In genomic region chr16:90964302-90964701, GRCm38 (mm10) we compare ENCODE assay signal across 21 mouse cellular contexts. TPM values are rescaled to one million over a fixed set of nuclear protein-coding genes. Genes with fewer than 3 reads are reported as not detected.
DNase-seq lines count a peak whose midpoint lies in the region; ATAC-seq and TF ChIP-seq lines count a peak whose summit lies in the region.
"Had no signal": no experiment of that assay in that cellular context is flagged by ENCODE, and none has a peak within 500 bp of the region (broad histone marks: within the 10 kb centered on the region; RNA-seq: fewer than 3 reads in every experiment).

No protein-coding gene starts in this region.

- peak; percentile 36 to 59 for DNase-seq in spleen, postnatal 10 days (ENCODE audit: low spot score in 2 of 2)
- DNase-seq in spleen, postnatal 14 days (ENCODE audit: low spot score in 2 of 2) = no peak
- peak; percentile 81 to 87 (median 81) for DNase-seq in liver, embryonic 14.5 days (ENCODE audit: low read depth in 3 of 3, low spot score in 3 of 3)
- no peak for DNase-seq in hindbrain, embryonic 14.5 days (ENCODE audit: low spot score)
- DNase-seq: adrenal gland, adult 2 months; cerebellum, adult 2 months; kidney, adult 11 months; kidney, postnatal 10 days; lung, adult 18-20 months; lung, postnatal 36 days; right cerebral cortex, postnatal 14 days; thymus, postnatal 25 days had no signal

- ATAC-seq in common myeloid progenitor, adult 5-6 weeks (replicated peaks; ENCODE audit: low read depth, poor library complexity, severe bottlenecking) = peak; percentile 63; the same call in 1 of the 2 replicates
- ATAC-seq in liver, embryonic 14.5 days (ENCODE audit: insufficient read depth) = peak; percentile 99
- peak; percentile 94; the same call in 1 of the 2 replicates for ATAC-seq in stomach, embryonic 15.5 days (ENCODE audit: insufficient read depth, low FRiP score, low read depth)
- no peak for ATAC-seq in forebrain, embryonic 15.5 days (replicated peaks)
- ATAC-seq in hindbrain, embryonic 16.5 days = no peak
- no peak for ATAC-seq in hindbrain, embryonic 14.5 days (ENCODE audit: low FRiP score)

- TF ChIP-seq EP300 in liver, embryonic 14.5 days (IDR thresholded peaks at IDR 0.05; ENCODE audit: low read depth) = peak; percentile 93

- H3K4me3 ChIP-seq in liver, embryonic 14.5 days (ENCODE audit: insufficient read depth in 1 of 2, low read depth in 2 of 2, low read length in 2 of 2) = peak overlapping the region in 1 of 2 experiments; percentile 8; a peak in 1 of 4 replicates
- H3K4me3 ChIP-seq in stomach, embryonic 15.5 days (replicated peaks) = no peak overlapping the region
- no peak overlapping the region for H3K4me3 ChIP-seq in forebrain, embryonic 15.5 days
- H3K4me3 ChIP-seq in hindbrain, embryonic 16.5 days (ENCODE audit: low read length) = no peak overlapping the region
- H3K4me3 ChIP-seq in hindbrain, embryonic 14.5 days (replicated peaks; ENCODE audit: low read length) = no peak overlapping the region
- H3K4me3 ChIP-seq: embryonic facial prominence, embryonic 12.5 days; forebrain, embryonic 10.5 days; hindbrain, embryonic 12.5 days; layer of hippocampus, adult 2 months had no signal

- WGBS in liver, embryonic 14.5 days (ENCODE audit: insufficient replicate concordance) = 22% methylated on average over 10 of the region's 10 CpGs
- 85% methylated on average over 10 of the region's 10 CpGs for WGBS in stomach, embryonic 15.5 days
- WGBS in forebrain, embryonic 15.5 days = 94% methylated on average over 10 of the region's 10 CpGs
- 93% methylated on average over 10 of the region's 10 CpGs for WGBS in hindbrain, embryonic 16.5 days
- WGBS in hindbrain, embryonic 14.5 days = 91% methylated on average over 10 of the region's 10 CpGs

- peak overlapping the region; percentile 90 for H3K27ac ChIP-seq in liver, embryonic 14.5 days
- no peak overlapping the region for H3K27ac ChIP-seq in stomach, embryonic 15.5 days
- no peak overlapping the region for H3K27ac ChIP-seq in forebrain, embryonic 15.5 days (replicated peaks)
- H3K27ac ChIP-seq in hindbrain, embryonic 16.5 days (ENCODE audit: low read depth, low read length) = no peak overlapping the region
- H3K27ac ChIP-seq in hindbrain, embryonic 14.5 days = no peak overlapping the region
- H3K27ac ChIP-seq: embryonic facial prominence, embryonic 12.5 days; forebrain, embryonic 10.5 days; hindbrain, embryonic 12.5 days; layer of hippocampus, adult 2 months had no signal

- no peak for TF ChIP-seq CTCF in liver, embryonic 14.5 days (IDR thresholded peaks at IDR 0.05; ENCODE audit: low read depth)

- H3K4me2 ChIP-seq in liver, embryonic 14.5 days (ENCODE audit: low read depth) = peak overlapping the region; percentile 53
- no peak overlapping the region for H3K4me2 ChIP-seq in stomach, embryonic 15.5 days
- H3K4me2 ChIP-seq in forebrain, embryonic 15.5 days (replicated peaks) = no peak overlapping the region
- H3K4me2 ChIP-seq in hindbrain, embryonic 16.5 days (ENCODE audit: low read length) = no peak overlapping the region
- no peak overlapping the region for H3K4me2 ChIP-seq in hindbrain, embryonic 14.5 days (replicated peaks)
- H3K4me2 ChIP-seq: embryonic facial prominence, embryonic 12.5 days; hindbrain, embryonic 12.5 days; midbrain, embryonic 11.5 days had no signal

- H3K4me1 ChIP-seq in liver, embryonic 14.5 days (replicated peaks; ENCODE audit: control insufficient read depth in 2 of 2, insufficient read depth in 2 of 2, low read length in 1 of 2) = peaks cover 21 to 26% of the 10 kb centered on the region in 2 experiments
- H3K4me1 ChIP-seq in stomach, embryonic 15.5 days = no peaks in the 10 kb centered on the region
- H3K4me1 ChIP-seq in forebrain, embryonic 15.5 days = no peaks in the 10 kb centered on the region
- H3K4me1 ChIP-seq in hindbrain, embryonic 16.5 days (ENCODE audit: control insufficient read depth, insufficient read depth, low read depth, low read length) = no peaks in the 10 kb centered on the region
- no peaks in the 10 kb centered on the region for H3K4me1 ChIP-seq in hindbrain, embryonic 14.5 days (replicated peaks; ENCODE audit: control insufficient read depth, insufficient read depth, low read length)
- H3K4me1 ChIP-seq: embryonic facial prominence, embryonic 12.5 days; forebrain, embryonic 10.5 days; hindbrain, embryonic 12.5 days had no signal

- peaks cover 50% of the 10 kb centered on the region for H3K36me3 ChIP-seq in liver, embryonic 14.5 days (replicated peaks; ENCODE audit: control insufficient read depth, insufficient read depth, low read depth)
- peaks cover 7% of the 10 kb centered on the region for H3K36me3 ChIP-seq in stomach, embryonic 15.5 days
- peaks cover 50% of the 10 kb centered on the region for H3K36me3 ChIP-seq in forebrain, embryonic 15.5 days
- H3K36me3 ChIP-seq in hindbrain, embryonic 16.5 days (ENCODE audit: control insufficient read depth, insufficient read depth, low read length) = peaks cover 32% of the 10 kb centered on the region
- H3K36me3 ChIP-seq in hindbrain, embryonic 14.5 days (replicated peaks; ENCODE audit: control insufficient read depth, insufficient read depth) = peaks cover 86% of the 10 kb centered on the region

- no peaks in the 10 kb centered on the region for H3K9me3 ChIP-seq in liver, embryonic 14.5 days (ENCODE audit: control insufficient read depth, low read length)
- no peaks in the 10 kb centered on the region for H3K9me3 ChIP-seq in stomach, embryonic 15.5 days
- H3K9me3 ChIP-seq in forebrain, embryonic 15.5 days = no peaks in the 10 kb centered on the region
- H3K9me3 ChIP-seq in hindbrain, embryonic 16.5 days (ENCODE audit: control insufficient read depth, low read length) = no peaks in the 10 kb centered on the region
- no peaks in the 10 kb centered on the region for H3K9me3 ChIP-seq in hindbrain, embryonic 14.5 days (ENCODE audit: control insufficient read depth, low read length)
- H3K9me3 ChIP-seq: embryonic facial prominence, embryonic 12.5 days; forebrain, embryonic 10.5 days; hindbrain, embryonic 12.5 days had no signal

- H3K27me3 ChIP-seq in liver, embryonic 14.5 days (ENCODE audit: control insufficient read depth, insufficient read depth, low read length) = no peaks in the 10 kb centered on the region
- no peaks in the 10 kb centered on the region for H3K27me3 ChIP-seq in stomach, embryonic 15.5 days (replicated peaks)
- no peaks in the 10 kb centered on the region for H3K27me3 ChIP-seq in forebrain, embryonic 15.5 days
- H3K27me3 ChIP-seq in hindbrain, embryonic 16.5 days (replicated peaks; ENCODE audit: control insufficient read depth, insufficient read depth, low read length) = no peaks in the 10 kb centered on the region
- no peaks in the 10 kb centered on the region for H3K27me3 ChIP-seq in hindbrain, embryonic 14.5 days (ENCODE audit: control insufficient read depth, insufficient read depth, low read length)
- H3K27me3 ChIP-seq: embryonic facial prominence, embryonic 12.5 days; hindbrain, embryonic 12.5 days had no signal

- peak overlapping the region; percentile 45 for H3K9ac ChIP-seq in liver, embryonic 14.5 days (replicated peaks)
- H3K9ac ChIP-seq in stomach, embryonic 15.5 days = no peak overlapping the region
- no peak overlapping the region for H3K9ac ChIP-seq in forebrain, embryonic 15.5 days (replicated peaks)
- H3K9ac ChIP-seq in hindbrain, embryonic 16.5 days (ENCODE audit: low read depth, low read length) = no peak overlapping the region
- H3K9ac ChIP-seq in hindbrain, embryonic 14.5 days = no peak overlapping the region
- H3K9ac ChIP-seq: embryonic facial prominence, embryonic 12.5 days; hindbrain, embryonic 12.5 days had no signal

RNA-seq across cellular contexts. Expression of gene Cfap298, which starts 29.4 kb away (rescaled TPM):
- 72.0 and 100.0 TPM in 2 replicates for total RNA-seq in common myeloid progenitor, adult 5-6 weeks (2017)
- polyA plus RNA-seq in liver, embryonic 14.5 days (2012; rRNA removed) = 6.4 and 11.5 TPM in 2 replicates
- 18.4 and 21.9 TPM in 2 replicates for polyA plus RNA-seq in liver, embryonic 14.5 days (2014; fragmentation: Nextera tagmentation; extraction: Ambion mirVana)
- polyA plus RNA-seq in stomach, embryonic 15.5 days (2015; fragmentation: Nextera tagmentation; extraction: Ambion mirVana) = 40.1 and 42.7 TPM in 2 replicates
- 54.1 and 55.0 TPM in 2 replicates for polyA plus RNA-seq in forebrain, embryonic 15.5 days (2015; fragmentation: Nextera tagmentation; extraction: Ambion mirVana)
- polyA plus RNA-seq in hindbrain, embryonic 16.5 days (2015; fragmentation: Nextera tagmentation; extraction: Ambion mirVana) = 54.4 and 61.1 TPM in 2 replicates
- 49.8 and 54.0 TPM in 2 replicates for polyA plus RNA-seq in hindbrain, embryonic 14.5 days (2014; fragmentation: Nextera tagmentation; extraction: Ambion mirVana)

RNA-seq across cellular contexts. Expression of gene Synj1, which starts 46.8 kb away (rescaled TPM):
- 27.1 and 40.4 TPM in 2 replicates for total RNA-seq in common myeloid progenitor, adult 5-6 weeks (2017)
- polyA plus RNA-seq in liver, embryonic 14.5 days (2012; rRNA removed) = 13.8 and 14.6 TPM in 2 replicates
- 21.4 and 21.9 TPM in 2 replicates for polyA plus RNA-seq in liver, embryonic 14.5 days (2014; fragmentation: Nextera tagmentation; extraction: Ambion mirVana)
- polyA plus RNA-seq in stomach, embryonic 15.5 days (2015; fragmentation: Nextera tagmentation; extraction: Ambion mirVana) = 12.3 and 14.3 TPM in 2 replicates
- 33.7 and 36.0 TPM in 2 replicates for polyA plus RNA-seq in forebrain, embryonic 15.5 days (2015; fragmentation: Nextera tagmentation; extraction: Ambion mirVana)
- polyA plus RNA-seq in hindbrain, embryonic 16.5 days (2015; fragmentation: Nextera tagmentation; extraction: Ambion mirVana) = 48.6 and 50.3 TPM in 2 replicates
- 69.2 and 75.0 TPM in 2 replicates for polyA plus RNA-seq in hindbrain, embryonic 14.5 days (2014; fragmentation: Nextera tagmentation; extraction: Ambion mirVana)

Comparison
In these comparisons a context has a peak if more than half of its experiments do, and no peak if none do; other contexts are left out.
1. DNase-seq: peak in spleen, postnatal 10 days (2 of 2) and liver, embryonic 14.5 days (3 of 3); none in spleen, postnatal 14 days (0 of 2) and hindbrain, embryonic 14.5 days (single experiment).
2. ATAC-seq: peak in common myeloid progenitor, adult 5-6 weeks (single experiment), liver, embryonic 14.5 days (single experiment) and stomach, embryonic 15.5 days (single experiment); none in forebrain, embryonic 15.5 days (single experiment), hindbrain, embryonic 16.5 days (single experiment) and hindbrain, embryonic 14.5 days (single experiment).